Mouse (Mus musculus) bone marrow, adult 2 months (tissue): ENCODE data around the gene Wapl. TPM values are rescaled to one million over a fixed set of nuclear protein-coding genes. Genes with fewer than 3 reads are reported as not detected.
A peak's percentile ranks its signal among the peaks of the same experiment; 100 is the strongest.

ENCODE experiments used
- H3K27ac ChIP-seq: fragments of 200-500 bp; 2 replicates; pipeline ENCODE4 v1.5.1; 2012; ENCODE audit warnings: low read depth, mild to moderate bottlenecking, control low read depth, inconsistent platforms, low read length; ENCODE audit not compliant: control insufficient read depth, poor library complexity, insufficient read depth
- H3K4me1 ChIP-seq: fragments of 200-500 bp; 2 replicates; pipeline ENCODE4 v1.6.1; 2011; ENCODE audit warnings: low read length; ENCODE audit not compliant: control insufficient read depth, insufficient read depth
- H3K4me3 ChIP-seq: fragments of 200-500 bp; replicated peaks from 2 replicates; pipeline ENCODE3; 2011; ENCODE audit warnings: mild to moderate bottlenecking, low read depth, low read length, control low read depth; ENCODE audit not compliant: control insufficient read depth
- CTCF ChIP-seq: fragments of 200-500 bp; IDR thresholded peaks from 2 replicates; pipeline ENCODE4 v1.5.1; 2011; ENCODE audit warnings: low read length, control low read depth; ENCODE audit not compliant: control insufficient read depth, insufficient read depth
- POLR2A ChIP-seq: fragments of 200-500 bp; IDR thresholded peaks from 2 replicates; pipeline ENCODE4 v1.6.1; 2011; ENCODE audit warnings: low read depth, mild to moderate bottlenecking, control low read depth, low read length, borderline replicate concordance; ENCODE audit not compliant: control insufficient read depth
- WGBS: fragments of 180-500 bp; shearing (Covaris S2); methylation state at CpG from one replicate; pipeline ENCODE4 v1.1.7; 2018; 5-methylcytosine and 5-hydroxymethylcytosine counted together
- polyA plus RNA-seq: library from polyadenylated mRNA; stranded (reverse); fragments of >200 nt; gene quantifications from 2 replicates; pipeline ENCODE4 v1.2.4, GENCODE M21; 2011; ENCODE audit warnings: low replicate concordance; ENCODE audit not compliant: missing spikeins, insufficient read depth, insufficient read length

Gene Wapl
- polyA plus RNA-seq, 1 experiment = 131 TPM

DNA sequence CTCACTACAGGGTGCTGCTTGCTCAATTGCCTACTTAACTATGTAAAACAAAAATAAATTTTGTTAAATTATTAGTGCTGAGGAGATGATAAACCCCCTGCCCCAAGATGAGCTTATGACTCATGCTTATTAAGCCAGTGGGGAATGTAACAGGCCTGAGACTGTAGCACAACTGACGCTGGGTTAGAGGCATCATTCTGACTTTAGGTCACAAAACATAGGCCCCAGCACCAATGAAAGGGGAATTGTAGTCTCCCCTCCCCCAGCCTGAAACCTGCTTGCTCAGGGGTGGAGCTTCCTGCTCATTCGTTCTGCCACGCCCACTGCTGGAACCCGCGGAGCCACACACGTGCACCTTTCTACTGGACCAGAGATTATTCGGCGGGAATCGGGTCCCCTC, 97.9 kb downstream of the Wapl start:
- TF ChIP-seq POLR2A = no peak
- TF ChIP-seq CTCF = no peak
- no peaks in the 10 kb centered on the region for H3K4me1 ChIP-seq
- 16% methylated on average over 9 of the region's 9 CpGs for WGBS
- H3K4me3 ChIP-seq = no peak overlapping the region
- H3K27ac ChIP-seq = no peak overlapping the region

GRCm38 (mm10) chr14:34772132-34772531, 98.4 kb downstream of the Wapl start:
- 26% methylated on average over 7 of the region's 7 CpGs for WGBS
- TF ChIP-seq CTCF = no peak
- no peak for TF ChIP-seq POLR2A
- no peak overlapping the region for H3K27ac ChIP-seq
- no peak overlapping the region for H3K4me3 ChIP-seq
- H3K4me1 ChIP-seq = no peaks in the 10 kb centered on the region

DNA sequence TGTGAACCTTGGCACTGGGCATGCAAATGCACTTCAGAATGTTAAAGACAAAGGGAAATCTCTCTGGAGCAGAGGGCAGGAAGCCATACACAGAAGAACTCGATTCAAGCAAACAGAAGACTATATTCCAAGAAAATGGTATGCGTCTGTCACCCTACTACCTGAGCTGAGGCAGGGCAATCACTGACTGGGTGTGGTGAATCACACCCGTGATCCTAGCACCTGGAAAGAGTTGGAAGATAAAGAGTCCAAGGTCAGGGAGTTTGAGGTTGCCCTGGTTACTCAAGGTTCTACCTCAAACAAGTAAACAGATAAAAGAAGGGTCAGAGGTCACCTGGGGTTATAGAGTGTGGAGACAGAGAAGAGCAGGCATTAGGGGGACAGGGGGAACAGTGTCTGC, 100.0 kb downstream of the Wapl start:
- WGBS = 77% methylated on average over 3 of the region's 3 CpGs
- Histone ChIP-seq H3K4me3 (no peak overlapping the region), H3K27ac (no peak overlapping the region), H3K4me1 (no peaks in the 10 kb centered on the region)
- TF ChIP-seq CTCF = no peak
- no peak for TF ChIP-seq POLR2A

GRCm38 (mm10) chr14:34774231-34774630, 100.5 kb downstream of the Wapl start:
- no peaks in the 10 kb centered on the region for H3K4me1 ChIP-seq
- TF ChIP-seq POLR2A (no peak), CTCF (no peak)
- no peak overlapping the region for H3K4me3 ChIP-seq
- no peak overlapping the region for H3K27ac ChIP-seq
- WGBS = 81% methylated on average over 6 of the region's 6 CpGs

DNA sequence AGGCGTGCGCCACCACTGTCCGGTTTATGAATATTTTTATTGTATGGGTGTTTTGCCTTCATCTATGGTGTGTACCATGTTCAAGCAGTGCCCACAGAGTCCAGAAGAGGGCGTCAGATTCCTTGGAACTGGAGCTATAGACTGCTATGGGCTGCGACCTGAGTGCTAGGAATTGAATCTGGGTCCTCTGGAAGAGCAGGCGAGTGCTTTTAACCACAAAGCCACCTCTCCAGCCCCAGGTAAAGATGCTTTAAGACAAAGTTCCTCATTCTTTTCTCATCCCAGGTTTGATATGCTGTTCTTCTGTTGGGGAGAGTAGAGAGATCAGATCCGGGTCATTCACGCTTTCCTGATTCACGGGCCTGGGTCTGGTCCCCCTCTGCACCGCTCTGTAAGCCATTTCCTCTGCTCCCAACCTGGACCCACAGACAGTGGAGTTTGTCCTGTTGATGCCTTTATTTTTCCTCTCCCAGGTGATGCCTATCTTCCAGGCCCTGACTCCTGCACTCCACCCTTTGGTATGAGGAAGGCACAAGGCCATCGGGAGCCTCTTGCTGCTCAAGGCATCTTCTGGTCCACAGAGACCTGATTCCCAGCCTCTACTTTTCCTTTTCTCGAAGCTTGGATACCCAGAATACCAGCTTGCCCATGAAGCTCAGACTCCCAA, 103.1 kb downstream of the Wapl start:
- WGBS = 78% methylated on average over 12 of the region's 12 CpGs
- Histone ChIP-seq H3K4me3 (no peak overlapping the region), H3K27ac (no peak overlapping the region), H3K4me1 (no peaks in the 10 kb centered on the region)
- TF ChIP-seq CTCF (no peak), POLR2A (no peak)

- Histone ChIP-seq H3K4me1 (no peaks in the 10 kb centered on the region), H3K4me3 (no peak overlapping the region), H3K27ac (no peak overlapping the region)
- 17% methylated on average over 10 of the region's 10 CpGs for WGBS
- TF ChIP-seq CTCF (peak; percentile 87), POLR2A (no peak)
Observed at GRCm38 (mm10) chr14:34777810-34778209, 104.1 kb downstream of the Wapl start.

DNA sequence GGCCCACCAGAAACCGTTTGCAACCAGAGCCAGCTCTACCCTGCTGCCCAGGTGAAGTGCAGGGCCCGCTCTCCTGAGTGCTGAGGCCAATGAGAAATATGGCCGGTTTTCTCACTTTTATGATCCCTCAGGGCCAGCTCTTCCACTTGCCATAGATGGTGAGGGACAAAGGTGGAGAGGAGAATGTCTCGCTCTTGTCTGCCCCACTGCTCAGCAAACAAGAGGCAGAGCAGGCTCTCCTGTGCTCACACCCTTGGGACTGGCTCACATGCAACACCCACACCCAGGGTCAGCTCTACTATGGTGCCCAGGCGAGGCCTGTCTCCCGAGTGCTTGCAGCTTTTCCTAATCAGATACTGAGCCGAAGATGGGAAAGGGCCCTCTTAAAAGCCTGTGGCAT, 105.0 kb downstream of the Wapl start:
- TF ChIP-seq CTCF (no peak), POLR2A (no peak)

GRCm38 (mm10) chr14:34793406-34794037, 119.8 kb downstream of the Wapl start:
- H3K4me3 ChIP-seq = no peak overlapping the region
- TF ChIP-seq CTCF (no peak), POLR2A (no peak)
- H3K4me1 ChIP-seq = no peaks in the 10 kb centered on the region
- no peak overlapping the region for H3K27ac ChIP-seq
- WGBS = 58% methylated on average over 1 of the region's 1 CpGs

More for the DNA sequence above, 105.0 kb downstream of the Wapl start:
- no peak overlapping the region for H3K27ac ChIP-seq
- WGBS = 75% methylated on average over 7 of the region's 7 CpGs
- no peaks in the 10 kb centered on the region for H3K4me1 ChIP-seq
- no peak overlapping the region for H3K4me3 ChIP-seq

Other genes starting within 250 kb of the Wapl start
- gene Bmpr1a, start 170.6 kb upstream of the Wapl start, polyA plus RNA-seq = 0.57 and 5.9 TPM in 2 replicates
- not detected in 2 replicates for gene 9230112D13Rik, start 151.1 kb upstream of the Wapl start, polyA plus RNA-seq
- gene Ldb3, start 85.2 kb upstream of the Wapl start, polyA plus RNA-seq = 0.40 and 1.1 TPM in 2 replicates
- not detected in 2 replicates for gene Opn4, start 73.8 kb upstream of the Wapl start, polyA plus RNA-seq
- gene Grid1, start 146.2 kb downstream of the Wapl start, polyA plus RNA-seq = 0.35 TPM in 1 of 2 replicates, not detected in the other